Mouse (Mus musculus) E14TG2a.4 (cell line): Measurements from ENCODE around the gene Rnf213.

ENCODE experiments used
- CTCF ChIP-seq: conservative IDR thresholded peaks from 2 replicates; pipeline ENCODE4 v1.5.1; 2014; ENCODE audit warnings: low read length
- NANOG ChIP-seq: IDR thresholded peaks from 2 replicates; pipeline ENCODE4 v1.6.1; 2014; ENCODE audit warnings: borderline replicate concordance, low read length, mixed read lengths
- POU5F1 ChIP-seq: IDR thresholded peaks from 2 replicates; pipeline ENCODE4 v1.6.1; 2014; ENCODE audit warnings: low read length, borderline replicate concordance

GRCm38 (mm10) chr11:119393483-119393804 is 544 bp downstream of the Rnf213 start:
- no peak for TF ChIP-seq CTCF
- no peak for TF ChIP-seq NANOG
- no peak for TF ChIP-seq POU5F1
